Mouse (Mus musculus) adrenal gland, adult 18-20 months (tissue): Measurements from ENCODE around the gene Prkca. TPM values are rescaled to one million over a fixed set of nuclear protein-coding genes. Genes with fewer than 3 reads are reported as not detected.

Experiments used
- DNase-seq, 2 experiments: peaks; one replicate each; pipeline ENCODE4 v3.0.0; 2021 to 2022; ENCODE audit warnings: low spot score in 2 of 2
- total RNA-seq, 2 experiments: library from RNA; stranded (reverse); gene quantifications; 1 replicate in 1 of 2; 2 replicates in 1 of 2; pipeline ENCODE4 v1.2.3; 2021

The Prkca gene
- total RNA-seq, 2 experiments from 2014 or later = 7.3 to 12.0 TPM

DNA sequence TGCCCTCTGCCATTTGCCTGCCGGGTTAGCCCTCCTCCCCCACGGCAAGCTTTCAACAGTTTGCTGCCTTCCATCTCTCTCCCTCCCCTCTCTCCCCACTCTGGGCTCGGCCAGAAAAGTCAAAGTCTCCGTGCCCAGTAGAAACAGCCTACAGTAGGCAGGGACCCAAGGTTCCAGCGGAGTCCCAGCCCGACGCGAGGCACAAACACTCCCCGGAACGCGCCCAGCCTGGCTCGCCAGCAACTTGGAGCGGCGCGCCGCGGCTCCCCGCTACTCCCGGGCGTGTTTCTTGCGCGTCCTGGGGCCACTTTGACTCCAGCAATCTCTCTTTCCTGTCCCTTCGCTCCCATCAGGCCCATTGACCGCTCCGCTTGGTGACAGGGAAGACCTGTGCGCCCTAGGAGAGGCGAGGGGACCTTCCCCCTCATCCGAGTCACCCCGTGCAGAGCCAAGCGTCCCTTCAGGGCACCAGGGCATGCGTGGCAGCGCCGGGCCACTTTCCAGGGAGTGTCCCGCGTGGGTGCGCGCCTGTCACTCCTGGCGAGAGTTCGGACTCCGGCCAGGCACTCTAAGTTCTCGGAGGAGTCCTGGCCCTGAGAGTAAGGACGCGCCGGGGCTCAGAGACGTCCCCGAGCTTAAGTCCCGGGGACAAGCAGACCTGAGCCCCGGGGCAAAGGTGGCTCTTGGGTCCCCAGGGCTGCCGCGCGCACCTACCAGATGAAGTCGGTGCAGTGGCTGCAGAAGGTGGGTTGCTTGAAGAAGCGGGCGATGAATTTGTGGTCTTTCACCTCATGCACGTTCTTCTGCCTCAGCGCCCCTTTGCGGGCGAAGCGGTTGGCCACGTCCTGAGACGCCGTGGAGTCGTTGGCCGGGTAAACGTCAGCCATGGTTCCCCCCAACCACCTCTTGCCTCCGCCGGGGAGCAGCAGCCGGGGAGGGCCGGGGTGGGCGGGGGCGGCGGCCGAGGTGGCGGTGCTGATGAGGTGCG lies 653 bp downstream of the Prkca start, which contains the start of gene Apoh:
TSS of gene Apoh (plus strand) at position 574 of the 988 bp plus-strand sequence.
- DNase-seq = peak; percentile 38 to 49

DNA sequence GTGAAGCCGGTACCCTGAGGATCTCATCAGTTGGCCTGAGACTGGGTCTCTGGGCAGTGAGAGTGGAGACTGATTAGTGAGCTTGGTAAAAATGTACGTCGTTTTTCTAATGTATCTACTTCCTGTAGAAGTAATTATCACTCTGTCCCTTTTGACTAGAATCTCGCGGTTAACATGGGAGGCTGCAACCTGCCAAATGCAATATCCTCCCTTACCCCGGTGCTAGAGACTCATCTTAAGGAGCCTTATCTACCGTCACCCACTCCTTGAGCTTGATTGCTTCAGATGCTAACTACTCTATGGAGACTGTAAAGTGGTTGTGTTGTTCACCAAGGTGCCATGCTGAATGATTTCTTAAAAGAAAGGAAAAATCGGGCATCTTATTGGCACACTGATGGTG lies 1.9 kb downstream of the Prkca start:
- DNase-seq = no peak

DNA sequence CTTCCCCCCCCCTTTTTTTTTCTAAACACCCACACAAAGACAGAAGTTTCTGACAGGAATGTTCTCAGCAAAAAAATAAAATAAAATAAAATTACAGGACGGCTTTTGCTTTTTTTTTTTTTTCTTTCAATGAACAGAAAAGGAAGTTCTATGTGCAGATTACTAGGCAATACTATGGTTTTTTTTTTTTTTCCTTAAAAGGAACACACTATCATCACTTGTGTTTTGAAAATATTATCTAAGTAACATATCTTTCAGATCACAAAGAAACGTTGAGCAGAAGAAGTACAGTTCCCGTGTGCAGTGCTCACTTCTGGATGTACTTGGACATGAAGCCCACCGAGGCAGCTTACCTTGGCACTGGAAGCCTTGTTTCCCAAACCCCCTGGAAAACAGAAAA lies 3.4 kb downstream of the Prkca start:
- no peak for DNase-seq

DNA sequence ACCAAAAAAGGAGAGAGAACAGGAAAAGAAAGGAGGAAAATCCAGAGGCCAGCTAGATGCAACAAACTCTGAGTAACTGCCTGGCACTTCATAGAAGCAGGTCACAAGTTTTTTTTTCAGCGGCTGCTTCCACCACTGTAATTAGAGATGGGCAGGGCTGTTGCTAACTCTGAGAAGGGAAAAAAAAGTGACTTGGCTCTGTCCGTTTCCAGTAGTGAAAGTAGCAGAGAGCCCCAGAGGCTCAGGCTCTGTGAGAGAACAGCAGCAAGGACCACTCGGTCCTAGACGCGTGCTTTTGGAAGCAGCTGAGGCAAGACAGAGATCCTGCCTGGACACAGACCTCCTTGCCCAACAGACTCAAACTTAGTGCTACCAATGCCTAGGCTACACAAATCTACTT lies 7.3 kb downstream of the Prkca start:
- no peak for DNase-seq

DNA sequence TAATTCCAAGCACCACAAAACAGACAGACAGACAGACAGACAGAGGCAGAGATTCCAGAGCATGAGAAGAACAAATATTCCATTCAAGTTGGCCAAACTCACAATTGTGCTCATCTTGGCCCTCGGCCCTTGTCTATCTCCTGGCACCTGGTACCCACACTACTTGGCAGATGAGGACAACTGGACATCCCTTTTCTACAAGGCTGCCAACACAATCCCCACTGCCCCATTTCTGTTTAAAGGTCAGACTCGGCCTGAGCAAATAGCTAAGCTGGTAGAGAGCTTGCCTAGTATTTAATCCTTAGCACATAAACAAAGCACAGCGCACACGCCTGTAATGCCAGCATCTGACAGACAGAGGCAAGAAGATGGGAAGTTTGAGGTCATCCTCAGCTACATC lies 8.2 kb downstream of the Prkca start:
- DNase-seq = no peak

DNA sequence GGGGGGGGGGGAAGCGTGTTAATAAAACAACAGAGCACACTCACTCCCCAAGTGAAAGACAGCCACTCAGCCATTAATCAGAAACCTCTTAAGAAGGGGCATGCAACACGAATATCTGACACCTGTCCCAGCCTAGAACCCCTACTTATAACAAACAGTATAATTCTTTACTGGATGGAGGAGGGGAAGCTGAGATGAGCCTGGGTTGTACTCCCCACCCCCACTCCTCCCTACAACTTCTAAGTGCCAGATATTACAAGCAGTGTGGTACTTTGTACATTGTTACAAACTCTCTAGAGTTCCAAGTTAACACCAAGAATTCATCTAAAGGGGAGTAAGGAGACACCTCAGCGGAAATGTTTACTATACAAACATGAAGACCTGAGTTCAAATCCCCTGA lies 9.1 kb downstream of the Prkca start:
- no peak for DNase-seq

DNA sequence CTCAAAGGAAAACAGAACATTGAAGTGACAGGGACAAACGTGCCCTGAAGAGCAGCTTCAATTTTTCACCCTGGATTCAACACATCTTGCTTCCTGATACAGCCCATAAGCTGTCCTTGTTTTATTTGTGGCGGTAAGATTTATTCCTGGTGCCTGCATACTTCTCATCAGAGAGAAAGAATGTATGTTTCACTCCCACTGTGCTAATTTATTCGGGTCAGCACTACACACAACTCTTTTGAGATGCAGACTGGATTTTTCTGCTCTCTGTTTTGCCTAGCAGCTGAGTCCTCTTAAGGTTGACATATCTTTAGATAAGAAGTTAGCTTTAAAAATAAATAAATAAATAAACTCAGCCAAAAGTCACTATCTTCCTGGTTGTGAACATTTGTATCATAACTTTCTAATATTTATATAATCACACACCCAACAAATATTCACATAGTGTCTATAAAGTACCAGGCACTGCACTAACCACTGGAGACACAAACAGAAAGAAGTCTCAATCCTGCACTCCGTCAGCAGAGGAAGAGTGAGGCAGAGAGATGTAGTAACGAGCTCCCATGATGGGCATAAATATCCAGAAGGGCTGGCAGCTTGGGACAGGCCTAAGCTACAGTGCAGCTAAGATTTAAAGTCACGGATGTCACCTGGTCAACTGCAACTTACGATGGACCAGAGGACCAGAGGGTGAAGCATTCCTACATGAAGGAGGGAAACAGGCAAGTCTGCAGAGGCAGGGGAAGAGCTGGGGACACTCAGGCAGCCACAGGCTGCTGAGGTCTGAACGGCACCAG lies 9.9 kb downstream of the Prkca start:
- DNase-seq = no peak

DNA sequence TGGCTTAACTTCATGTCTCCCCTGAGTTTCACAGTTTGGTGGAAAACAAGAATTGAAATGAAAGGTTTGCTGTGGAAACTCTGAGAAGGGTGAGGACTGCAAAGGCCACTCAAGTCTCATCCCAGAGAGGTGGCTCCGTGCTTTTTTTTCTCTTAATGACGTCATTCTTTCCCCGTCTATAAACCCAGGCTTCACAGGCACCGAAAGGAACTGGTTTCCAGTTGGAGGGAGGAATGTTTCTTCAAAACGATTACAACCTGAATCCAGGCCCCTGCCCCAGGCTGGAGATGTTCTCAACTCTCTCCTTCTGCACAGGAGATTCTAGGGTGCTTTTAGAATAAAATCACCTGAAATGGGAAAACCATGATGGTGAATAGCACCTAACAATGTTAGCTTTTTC lies 10.7 kb downstream of the Prkca start:
- no peak for DNase-seq

DNA sequence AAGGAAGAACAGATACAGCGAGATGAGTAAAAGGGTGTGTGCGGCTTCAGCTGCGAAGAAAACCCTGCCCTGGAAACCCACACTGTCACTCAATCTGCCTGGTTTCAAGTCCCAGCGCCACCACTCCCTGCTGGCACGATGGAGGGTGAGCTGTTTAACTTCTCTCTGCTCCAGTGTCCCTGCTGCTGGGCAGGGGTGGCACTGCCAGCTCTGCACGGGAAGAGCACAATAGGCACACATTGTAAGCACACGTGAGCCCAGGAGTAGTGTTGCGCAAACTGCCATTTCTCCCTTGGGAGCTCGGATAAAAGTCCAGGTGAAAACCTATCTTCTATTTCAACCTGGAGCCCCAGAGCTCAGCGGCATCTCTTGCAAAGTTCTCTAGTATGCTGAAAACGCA lies 12.9 kb downstream of the Prkca start:
- DNase-seq = no peak

DNA sequence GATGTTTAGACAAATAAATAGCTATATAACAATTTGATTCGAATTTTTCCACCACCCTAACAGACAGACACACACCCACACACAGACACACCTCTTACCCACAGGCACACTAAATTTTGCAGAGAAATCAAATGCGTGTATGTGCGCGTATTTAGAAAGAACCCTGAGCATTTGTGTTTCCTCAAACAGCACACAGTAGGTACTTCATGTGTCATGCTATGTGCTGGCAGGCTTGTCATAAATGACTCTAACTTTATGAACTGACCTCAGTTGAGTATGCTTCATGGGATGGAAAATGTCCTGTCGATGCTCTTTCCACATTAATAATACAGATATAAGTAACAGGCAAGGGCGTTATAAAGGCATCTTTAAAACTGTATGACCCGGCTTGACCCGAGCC lies 17.8 kb downstream of the Prkca start:
- no peak for DNase-seq

DNA sequence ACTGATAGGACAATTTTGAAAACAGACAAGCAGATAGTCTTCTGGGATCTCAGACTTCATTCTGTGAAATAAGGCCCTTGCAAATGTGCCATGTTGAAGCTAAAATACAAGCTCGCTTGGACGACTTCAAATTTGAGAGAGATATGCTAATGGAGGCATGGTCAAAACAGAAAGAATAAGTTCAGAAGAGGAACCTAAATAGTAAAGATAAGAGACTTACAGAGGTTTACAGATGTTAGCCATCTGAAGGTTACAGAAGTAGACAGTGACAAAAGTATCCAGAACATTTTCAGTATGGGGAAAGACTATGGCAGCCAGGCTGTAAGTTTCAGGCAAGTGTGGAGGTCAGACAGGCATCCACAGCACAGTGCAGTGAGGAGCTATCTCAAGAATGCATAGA lies 21.6 kb downstream of the Prkca start:
- DNase-seq = no peak

DNA sequence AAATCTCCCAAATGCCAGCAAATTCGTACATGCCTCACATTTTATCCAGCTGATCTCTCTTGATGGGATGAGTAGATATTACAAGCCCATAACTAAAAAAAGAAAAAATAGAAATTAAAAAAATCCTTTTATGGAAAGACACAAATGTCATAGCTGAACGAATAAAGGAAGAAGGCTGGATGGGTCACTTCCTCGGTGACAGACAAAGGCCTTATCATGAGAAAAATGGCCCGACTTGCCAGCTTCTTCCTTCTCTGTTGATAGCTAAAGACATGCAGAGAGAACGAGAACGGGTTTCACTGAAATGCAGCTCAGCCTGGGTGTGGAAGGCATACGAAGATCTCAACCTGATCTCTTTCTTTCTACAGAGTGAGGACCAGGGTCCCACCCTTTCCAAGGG lies 23.2 kb downstream of the Prkca start:
- DNase-seq = no peak

DNA sequence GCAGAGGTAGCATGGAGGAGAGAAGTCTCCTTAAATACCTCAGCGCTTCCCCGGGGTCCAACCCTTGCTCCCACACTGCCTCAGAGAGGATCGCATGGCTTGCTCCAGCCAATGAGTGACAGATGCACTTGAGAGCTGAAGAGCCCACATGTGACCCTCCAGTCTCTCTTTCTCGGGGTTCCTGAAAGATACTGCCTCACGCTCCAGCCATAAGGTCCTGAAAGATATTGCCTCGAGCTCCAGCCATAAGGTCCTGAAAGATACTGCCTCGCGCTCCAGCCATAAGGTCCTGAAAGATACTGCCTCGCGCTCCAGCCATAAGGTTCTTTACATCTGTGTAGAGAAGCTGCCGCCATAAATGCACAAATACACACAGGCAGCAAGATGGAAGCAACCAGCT lies 24.6 kb downstream of the Prkca start:
- DNase-seq = no peak

DNA sequence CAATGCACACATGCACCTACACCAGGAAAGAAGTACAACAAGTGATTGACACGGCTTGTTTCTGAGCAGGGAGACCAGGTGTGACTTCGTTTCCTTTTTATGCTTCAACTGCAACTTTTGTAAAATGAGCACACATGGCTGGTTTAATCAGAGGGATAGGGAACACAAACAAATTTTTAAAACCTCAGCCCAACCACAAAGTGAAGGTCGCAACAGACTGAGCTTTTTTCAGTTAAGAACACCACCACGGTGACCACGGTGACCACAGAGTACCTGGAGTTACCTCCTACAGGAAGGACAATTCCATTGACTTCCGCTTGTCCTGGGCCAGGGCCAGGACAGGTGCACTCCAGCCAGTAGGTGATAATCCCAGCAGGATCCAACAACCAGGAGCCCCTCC lies 25.9 kb downstream of the Prkca start:
- no peak for DNase-seq

DNA sequence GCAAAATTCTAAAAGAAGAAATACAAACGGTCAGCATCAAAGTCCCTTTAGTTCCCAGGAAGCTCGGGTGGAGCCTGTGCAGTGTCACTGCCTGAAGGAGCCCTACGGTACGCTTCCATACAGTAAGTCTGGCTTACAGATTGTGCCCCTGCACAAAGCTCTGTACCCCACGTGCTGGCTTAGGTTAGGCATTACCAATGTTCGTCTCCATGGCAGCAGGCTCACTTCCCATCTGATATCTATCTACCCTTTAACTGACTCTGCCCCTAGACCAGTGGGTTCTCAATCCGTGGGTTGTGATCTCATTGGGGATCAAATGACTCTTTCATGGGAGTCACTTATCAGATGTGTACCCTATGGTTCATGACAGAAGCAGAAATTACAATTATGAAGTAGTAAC lies 28.0 kb downstream of the Prkca start:
- DNase-seq = no peak

DNA sequence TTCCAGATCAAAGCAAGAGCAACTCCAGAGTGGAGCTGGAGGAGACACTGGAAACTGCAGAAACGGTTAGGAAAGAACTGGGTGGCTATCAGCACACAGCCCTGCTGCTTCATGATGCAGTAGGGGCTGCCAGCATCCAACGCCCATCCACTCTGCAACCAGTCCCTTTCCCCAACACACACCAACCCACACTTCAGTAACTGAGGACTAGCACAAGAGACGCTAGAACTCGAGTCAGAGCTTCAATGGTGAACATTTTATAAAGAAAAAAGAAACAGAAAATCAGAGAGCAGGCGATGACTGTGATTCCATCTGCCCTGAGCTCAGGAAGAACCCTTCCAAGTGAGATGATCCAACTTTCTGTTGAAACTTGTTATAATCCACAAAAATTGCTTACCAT lies 31.2 kb downstream of the Prkca start:
- no peak for DNase-seq

DNA sequence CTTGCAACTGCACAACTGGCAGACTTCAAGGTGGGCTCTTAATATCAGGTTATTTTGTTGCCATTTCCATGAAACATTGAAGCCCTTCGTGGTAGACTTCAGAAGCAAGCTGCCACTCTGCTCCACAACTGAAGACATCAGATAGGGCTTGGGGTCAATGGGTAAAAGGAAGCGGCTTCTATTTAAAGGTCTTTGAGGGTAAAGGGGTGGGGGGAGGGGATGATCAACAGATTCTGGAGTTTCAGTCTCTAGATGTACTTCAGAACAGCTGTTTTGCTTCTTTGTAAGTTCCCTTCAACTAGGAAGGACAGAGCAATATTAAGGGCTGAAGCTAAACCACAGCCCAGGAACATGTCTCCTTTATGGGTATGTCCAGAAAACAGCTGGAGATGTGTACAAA lies 31.8 kb downstream of the Prkca start:
- no peak for DNase-seq

DNA sequence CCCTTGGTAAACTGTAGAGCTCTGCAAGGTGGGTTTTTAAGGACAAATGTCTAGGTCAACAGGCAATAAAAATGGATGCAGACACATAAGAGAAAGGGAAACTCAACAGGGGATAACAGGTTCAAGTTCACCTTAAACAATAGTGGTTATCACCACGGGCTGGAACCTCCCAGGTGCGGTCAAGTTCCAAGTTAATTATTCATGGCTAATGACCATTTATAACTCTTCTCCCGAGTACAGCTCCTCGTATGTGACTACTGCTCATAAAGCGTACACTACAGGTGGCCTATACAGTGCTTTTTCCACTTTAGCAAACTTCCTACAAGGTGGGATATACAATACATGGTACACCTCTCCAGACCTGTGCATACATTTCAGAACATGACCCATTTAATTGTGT lies 33.9 kb downstream of the Prkca start:
- no peak for DNase-seq

DNA sequence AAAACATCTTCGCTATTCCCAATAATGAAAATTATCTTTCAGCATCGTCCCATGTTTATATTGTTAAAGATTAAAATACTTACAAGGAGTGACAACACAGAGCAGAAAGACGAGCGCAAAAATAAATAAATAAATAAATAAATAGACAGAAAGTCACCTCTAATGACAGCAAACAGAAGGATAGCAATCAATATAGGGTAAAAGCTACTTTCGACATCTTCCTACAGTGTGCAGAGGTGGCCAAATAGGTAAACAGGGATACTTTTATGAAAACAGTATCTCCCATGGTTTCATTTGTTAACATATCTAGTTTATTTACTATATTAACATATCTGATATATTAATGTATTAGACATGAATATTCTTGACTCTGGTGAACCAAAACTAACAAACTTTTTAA lies 35.5 kb downstream of the Prkca start:
- no peak for DNase-seq

DNA sequence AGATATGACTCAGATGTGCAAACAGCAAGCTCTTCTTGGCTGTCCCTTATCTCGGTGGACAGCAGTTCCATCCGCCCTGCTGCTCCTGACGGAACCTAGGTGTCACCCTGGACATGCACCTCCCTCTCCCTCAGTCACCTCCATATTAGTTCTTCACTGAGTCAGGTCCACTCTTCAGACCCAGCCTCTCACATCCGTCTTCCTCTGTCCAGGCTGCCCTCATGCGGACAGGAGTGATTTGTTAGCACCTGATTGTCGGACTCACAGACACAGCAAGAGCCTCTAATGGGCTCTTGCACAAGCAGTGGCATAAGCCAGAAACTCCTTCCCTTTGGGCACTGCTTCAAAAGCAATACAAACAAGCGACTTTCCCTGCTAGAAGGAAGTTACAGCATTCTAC lies 36.5 kb downstream of the Prkca start:
- DNase-seq = no peak

DNA sequence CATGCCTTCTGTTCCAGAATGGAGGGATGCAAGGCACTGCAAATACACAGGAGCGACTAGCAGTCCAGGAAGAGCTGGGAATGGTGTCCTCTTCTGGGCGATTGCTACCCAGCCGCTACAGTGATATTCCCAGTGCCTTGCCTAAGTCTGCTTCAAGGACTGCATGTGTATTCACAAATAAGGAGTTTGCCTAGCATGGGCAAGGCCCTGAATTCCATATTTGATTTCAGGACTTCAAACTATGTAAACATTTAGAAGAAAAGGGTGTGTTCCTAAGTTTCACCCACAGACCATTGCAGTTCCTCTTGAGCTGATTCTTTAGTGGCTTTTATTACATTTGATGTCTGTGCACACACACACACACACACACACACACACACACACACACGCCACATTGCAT lies 39.9 kb downstream of the Prkca start:
- no peak for DNase-seq

DNA sequence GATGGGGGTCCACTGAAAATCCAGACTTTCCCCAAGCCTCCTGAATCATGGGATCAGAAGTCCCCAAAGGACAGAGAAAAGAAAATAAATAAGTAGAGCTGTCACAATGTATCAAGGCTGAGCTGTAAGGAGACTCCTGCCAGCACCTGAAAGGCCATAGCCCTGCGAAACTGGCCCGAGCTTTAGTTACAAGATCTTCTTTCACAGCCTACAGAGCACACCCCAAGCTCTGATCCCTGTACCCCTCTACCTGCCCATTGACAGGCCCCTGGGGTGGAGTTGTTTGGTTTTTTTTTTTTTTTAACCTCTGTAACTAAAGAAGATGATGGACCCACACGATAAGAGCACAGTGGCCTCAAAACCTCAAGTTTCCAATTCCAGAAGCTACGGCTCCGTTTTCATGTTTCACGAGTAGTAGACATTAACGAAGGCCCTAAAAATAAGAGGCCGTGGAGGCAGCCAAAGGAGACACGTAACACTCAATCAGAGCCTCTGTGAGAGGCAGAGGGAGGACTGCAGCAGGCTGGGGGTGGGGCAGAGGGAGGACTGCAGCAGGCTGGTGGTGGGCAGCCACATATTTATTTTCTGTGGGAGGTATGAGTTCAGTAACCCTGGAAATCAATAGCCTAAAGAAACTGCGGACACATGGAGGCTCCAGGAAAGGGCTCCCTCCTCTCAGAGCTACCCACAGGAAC lies 41.8 kb downstream of the Prkca start:
- DNase-seq = no peak
